In genomic region chrX:19150606-19151005, GRCm38 (mm10) we compare ENCODE assay signal across 25 mouse cellular contexts.
A peak's percentile ranks its signal among the peaks of the same experiment; 100 is the strongest.
DNase-seq lines count a peak whose midpoint lies in the region; ATAC-seq and TF ChIP-seq lines count a peak whose summit lies in the region.
"Had no signal": no experiment of that assay in that cellular context is flagged by ENCODE, and none has a peak within 500 bp of the region (broad histone marks: within the 10 kb centered on the region; RNA-seq: fewer than 3 reads in every experiment).

No protein-coding gene starts in this region.

- no peak for TF ChIP-seq CTCF in lung, embryonic 14.5 days (IDR thresholded peaks at IDR 0.05; ENCODE audit: low read depth)

- H3K4me3 ChIP-seq in kidney, embryonic 14.5 days (ENCODE audit: low read length) = no peak overlapping the region
- H3K4me3 ChIP-seq in lung, embryonic 14.5 days (ENCODE audit: low read depth, low read length) = no peak overlapping the region
- H3K4me3 ChIP-seq: embryonic facial prominence, embryonic 10.5 days; embryonic facial prominence, embryonic 12.5 days; forebrain, embryonic 13.5 days; forebrain, embryonic 15.5 days had no signal

- H3K4me2 ChIP-seq in kidney, embryonic 14.5 days (replicated peaks; ENCODE audit: low read depth, low read length) = no peak overlapping the region
- no peak overlapping the region for H3K4me2 ChIP-seq in lung, embryonic 14.5 days
- H3K4me2 ChIP-seq: embryonic facial prominence, embryonic 12.5 days; forebrain, embryonic 13.5 days; forebrain, embryonic 15.5 days had no signal

- ATAC-seq in kidney, embryonic 14.5 days (ENCODE audit: low FRiP score, low TSS enrichment) = no peak
- ATAC-seq in lung, embryonic 14.5 days (ENCODE audit: insufficient read depth) = 0 out of 2 replicates have a peak, but pooled peaks have one; percentile 21
- ATAC-seq in granulocyte monocyte progenitor cell, adult 5-6 weeks (replicated peaks; ENCODE audit: poor library complexity, severe bottlenecking) = no peak
- ATAC-seq: activated CD4-positive, CD25-positive, alpha-beta regulatory T cell, adult 4 months; CD4-positive, CD25-positive, alpha-beta regulatory T cell, adult 4 months; forebrain, embryonic 13.5 days; forebrain, embryonic 15.5 days; Patski had no signal

- no peaks in the 10 kb centered on the region for H3K36me3 ChIP-seq in kidney, embryonic 14.5 days (ENCODE audit: control insufficient read depth, insufficient read depth, low read length)
- no peaks in the 10 kb centered on the region for H3K36me3 ChIP-seq in lung, embryonic 14.5 days (ENCODE audit: insufficient read depth)
- H3K36me3 ChIP-seq: embryonic facial prominence, embryonic 10.5 days; embryonic facial prominence, embryonic 12.5 days; forebrain, embryonic 15.5 days; G1E had no signal

- 91% methylated on average over 3 of the region's 3 CpGs for WGBS in kidney, embryonic 14.5 days
- 80% methylated on average over 3 of the region's 3 CpGs for WGBS in lung, embryonic 14.5 days

- no peak overlapping the region for H3K9ac ChIP-seq in kidney, embryonic 14.5 days (ENCODE audit: low read depth, low read length)
- H3K9ac ChIP-seq in lung, embryonic 14.5 days = no peak overlapping the region
- H3K9ac ChIP-seq: embryonic facial prominence, embryonic 12.5 days; forebrain, embryonic 13.5 days; forebrain, embryonic 15.5 days had no signal

- H3K4me1 ChIP-seq in kidney, embryonic 14.5 days (ENCODE audit: control insufficient read depth, insufficient read depth, low read length) = no peaks in the 10 kb centered on the region
- H3K4me1 ChIP-seq in lung, embryonic 14.5 days (ENCODE audit: insufficient read depth) = no peaks in the 10 kb centered on the region
- H3K4me1 ChIP-seq: embryonic facial prominence, embryonic 10.5 days; embryonic facial prominence, embryonic 12.5 days; forebrain, embryonic 13.5 days; forebrain, embryonic 15.5 days had no signal

- H3K27me3 ChIP-seq in kidney, embryonic 14.5 days (ENCODE audit: control insufficient read depth, insufficient read depth, low read length) = no peaks in the 10 kb centered on the region
- no peaks in the 10 kb centered on the region for H3K27me3 ChIP-seq in lung, embryonic 14.5 days (ENCODE audit: insufficient read depth, low read length)
- H3K27me3 ChIP-seq: CH12.LX; embryonic facial prominence, embryonic 12.5 days; forebrain, embryonic 13.5 days; forebrain, embryonic 15.5 days; Patski had no signal

- DNase-seq in kidney, adult 11 months = peak; percentile 14
- peak; percentile 18 for DNase-seq in lung, embryonic 14.5 days
- no peak for DNase-seq in lung, postnatal 25 days (ENCODE audit: low spot score)
- DNase-seq in lung, postnatal 36 days = peak; percentile 33
- DNase-seq in lung, postnatal 10 days = no peak
- DNase-seq: adrenal gland, adult 8-10 months; adrenal gland, postnatal 14 days; adrenal gland, postnatal 36 days; B cell, adult 2 months; cerebellum, adult 11-12 months; cerebellum, adult 2 months; cerebellum, adult 9-10 months; cerebellum, postnatal 10 days; cerebellum, postnatal 25 days had no signal

- H3K9me3 ChIP-seq in kidney, embryonic 14.5 days (ENCODE audit: control insufficient read depth, low read length) = no peaks in the 10 kb centered on the region
- no peaks in the 10 kb centered on the region for H3K9me3 ChIP-seq in lung, embryonic 14.5 days (ENCODE audit: low read depth, low read length)
- H3K9me3 ChIP-seq: embryonic facial prominence, embryonic 10.5 days; embryonic facial prominence, embryonic 12.5 days; forebrain, embryonic 13.5 days; forebrain, embryonic 15.5 days; G1E had no signal

- no peak overlapping the region for H3K27ac ChIP-seq in kidney, embryonic 14.5 days (ENCODE audit: low read depth, low read length)
- H3K27ac ChIP-seq in lung, embryonic 14.5 days (ENCODE audit: low read depth) = no peak overlapping the region
- H3K27ac ChIP-seq: embryonic facial prominence, embryonic 10.5 days; embryonic facial prominence, embryonic 12.5 days; forebrain, embryonic 13.5 days; forebrain, embryonic 15.5 days had no signal

Comparison
In these comparisons a context has a peak if more than half of its experiments do, and no peak if none do; other contexts are left out.
1. DNase-seq: peak in kidney, adult 11 months (single experiment), lung, embryonic 14.5 days (single experiment) and lung, postnatal 36 days (single experiment); none in lung, postnatal 25 days (single experiment) and lung, postnatal 10 days (single experiment).